Mouse (Mus musculus) kidney, postnatal 14 days (tissue): ENCODE measurements around the gene Acot2.

ENCODE experiments used
- DNase-seq: peaks from one replicate; pipeline ENCODE4 v3.0.0; 2022; ENCODE audit warnings: mixed read lengths

Acot2 gene

GRCm38 (mm10) chr12:84038691-84039111 is 51.0 kb downstream of the Acot2 start, which contains the start of gene Gm49366:
Gene Gm49366, plus strand, starts transcription at chr12:84038935.
- DNase-seq = peak; percentile 75

GRCm38 (mm10) chr12:84042248-84042647 is 54.6 kb downstream of the Acot2 start:
- peak; percentile 70 for DNase-seq
